Comparison of ENCODE assay signal across 8 mouse cellular contexts in genomic region chr2:152144158-152144450, GRCm38 (mm10). TPM values are rescaled to one million over a fixed set of nuclear protein-coding genes. Genes with fewer than 3 reads are reported as not detected.
DNase-seq lines count a peak whose midpoint lies in the region; ATAC-seq and TF ChIP-seq lines count a peak whose summit lies in the region.

No protein-coding gene starts in this region.

- TF ChIP-seq EP300 in liver, postnatal 0 days (IDR thresholded peaks at IDR 0.05; ENCODE audit: low read depth) = no peak

- peaks cover 78% of the 10 kb centered on the region for H3K27me3 ChIP-seq in heart, embryonic 12.5 days (replicated peaks)
- peaks cover 56% of the 10 kb centered on the region for H3K27me3 ChIP-seq in hindbrain, embryonic 12.5 days
- peaks cover 57% of the 10 kb centered on the region for H3K27me3 ChIP-seq in liver, postnatal 0 days (ENCODE audit: insufficient read depth, low read length)

- no peaks in the 10 kb centered on the region for H3K36me3 ChIP-seq in heart, embryonic 12.5 days
- H3K36me3 ChIP-seq in hindbrain, embryonic 12.5 days = no peaks in the 10 kb centered on the region
- H3K36me3 ChIP-seq in liver, postnatal 0 days (replicated peaks; ENCODE audit: insufficient read depth, low read length) = no peaks in the 10 kb centered on the region

- intact Hi-C loops in heart, postnatal 14 days (cut with DNase I) = loop anchor here (1.0 kb wide), 1 partner anchor 35 kb away; no protein-coding TSS in a partner anchor

- TF ChIP-seq CTCF in liver, postnatal 0 days (IDR thresholded peaks at IDR 0.05; ENCODE audit: low read depth) = no peak

- H3K4me3 ChIP-seq in heart, embryonic 12.5 days = peak overlapping the region; percentile 53
- H3K4me3 ChIP-seq in brown adipose tissue, adult 24 weeks (ENCODE audit: insufficient read depth, low read depth, low read length) = peak overlapping the region; percentile 74
- H3K4me3 ChIP-seq in hindbrain, embryonic 12.5 days = peak overlapping the region; percentile 55
- peak overlapping the region; percentile 38 for H3K4me3 ChIP-seq in liver, postnatal 0 days (ENCODE audit: low read depth, low read length)

- peak overlapping the region; percentile 87 for H3K4me2 ChIP-seq in heart, embryonic 12.5 days
- peak overlapping the region; percentile 91 for H3K4me2 ChIP-seq in hindbrain, embryonic 12.5 days (replicated peaks)
- peak overlapping the region; percentile 63 for H3K4me2 ChIP-seq in liver, postnatal 0 days (ENCODE audit: low read depth, low read length)

- H3K9ac ChIP-seq in heart, embryonic 12.5 days = 0 out of 2 replicates have a peak overlapping the region, but pooled peaks have one; percentile 53
- H3K9ac ChIP-seq in hindbrain, embryonic 12.5 days = peak overlapping the region; percentile 58
- H3K9ac ChIP-seq in liver, postnatal 0 days (replicated peaks) = no peak overlapping the region

- ATAC-seq in heart, embryonic 12.5 days (ENCODE audit: insufficient number of reproducible peaks, low FRiP score) = no peak
- ATAC-seq in hindbrain, embryonic 12.5 days (ENCODE audit: low FRiP score) = no peak
- ATAC-seq in liver, postnatal 0 days = no peak

- H3K9me3 ChIP-seq in heart, embryonic 12.5 days (replicated peaks) = no peaks in the 10 kb centered on the region
- no peaks in the 10 kb centered on the region for H3K9me3 ChIP-seq in hindbrain, embryonic 12.5 days (replicated peaks)
- H3K9me3 ChIP-seq in liver, postnatal 0 days (ENCODE audit: low read length) = no peaks in the 10 kb centered on the region

- no peak overlapping the region for H3K27ac ChIP-seq in heart, embryonic 12.5 days (ENCODE audit: poor library complexity, severe bottlenecking)
- peak overlapping the region; percentile 87 for H3K27ac ChIP-seq in brown adipose tissue, adult 24 weeks (replicated peaks; ENCODE audit: low read depth, low read length)
- H3K27ac ChIP-seq in hindbrain, embryonic 12.5 days = no peak overlapping the region
- H3K27ac ChIP-seq in liver, postnatal 0 days (ENCODE audit: low read depth) = no peak overlapping the region

- 16% methylated on average over 9 of the region's 9 CpGs for WGBS in heart, embryonic 12.5 days
- 17% methylated on average over 9 of the region's 9 CpGs for WGBS in hindbrain, embryonic 12.5 days
- WGBS in liver, postnatal 0 days (ENCODE audit: insufficient replicate concordance) = 25% methylated on average over 9 of the region's 9 CpGs

- H3K4me1 ChIP-seq in heart, embryonic 12.5 days (replicated peaks) = peaks cover 18% of the 10 kb centered on the region
- H3K4me1 ChIP-seq in brown adipose tissue, adult 24 weeks (ENCODE audit: control insufficient read depth, insufficient read depth, insufficient read length, low read length) = no peaks in the 10 kb centered on the region; the same call in 1 of the 2 replicates
- peaks cover 51% of the 10 kb centered on the region for H3K4me1 ChIP-seq in hindbrain, embryonic 12.5 days
- peaks cover 10% of the 10 kb centered on the region; the same call in 1 of the 2 replicates for H3K4me1 ChIP-seq in liver, postnatal 0 days (ENCODE audit: insufficient read depth)

- DNase-seq in heart, postnatal 14 days = no peak
- no peak for DNase-seq in liver, postnatal 0 days
- no peak for DNase-seq in frontal cortex, postnatal 14 days (ENCODE audit: low spot score in 2 of 2)
- no peak for DNase-seq in urinary bladder, postnatal 25 days (ENCODE audit: low spot score)
- DNase-seq in thymus, postnatal 10 days (ENCODE audit: low spot score in 2 of 2) = no peak

RNA-seq across cellular contexts. Expression of gene Tcf15, which starts 0.7 kb away (rescaled TPM):
- polyA plus RNA-seq in heart, embryonic 12.5 days (2016; fragmentation: Nextera tagmentation; extraction: Ambion mirVana) = 4.1 and 4.7 TPM in 2 replicates
- 10 to 100 TPM; 40.0 to 43.0 TPM for total RNA-seq in heart, postnatal 14 days (2021)
- polyA plus RNA-seq in brown adipose tissue, adult 24 weeks (2012; ENCODE audit: insufficient read depth, insufficient read length, missing spikeins) = 12.1 and 20.7 TPM in 2 replicates
- 8.8 and 9.9 TPM in 2 replicates for polyA plus RNA-seq in hindbrain, embryonic 12.5 days (2016; fragmentation: Nextera tagmentation; extraction: Ambion mirVana)
- polyA plus RNA-seq in liver, postnatal 0 days (2015; fragmentation: Nextera tagmentation; extraction: Ambion mirVana) = 0.14 and 0.18 TPM in 2 replicates

RNA-seq across cellular contexts. Expression of gene Srxn1, which starts 38.8 kb away (rescaled TPM):
- polyA plus RNA-seq in heart, embryonic 12.5 days (2016; fragmentation: Nextera tagmentation; extraction: Ambion mirVana) = 9.4 and 9.6 TPM in 2 replicates
- total RNA-seq in heart, postnatal 14 days (2021) = 10 to 100 TPM in 1 of 2 experiments, 1 to 10 TPM in 1; 9.8 to 11.9 TPM
- polyA plus RNA-seq in brown adipose tissue, adult 24 weeks (2012; ENCODE audit: insufficient read depth, insufficient read length, missing spikeins) = 36.2 and 39.3 TPM in 2 replicates
- 13.8 and 15.3 TPM in 2 replicates for polyA plus RNA-seq in hindbrain, embryonic 12.5 days (2016; fragmentation: Nextera tagmentation; extraction: Ambion mirVana)
- polyA plus RNA-seq in liver, postnatal 0 days (2015; fragmentation: Nextera tagmentation; extraction: Ambion mirVana) = 8.2 and 8.7 TPM in 2 replicates
